Mouse (Mus musculus) neutrophil, adult 65 days (primary cell): ENCODE results near the gene Bace1. TPM values are rescaled to one million over a fixed set of nuclear protein-coding genes. Genes with fewer than 3 reads are reported as not detected.

Experiments
- total RNA-seq: library from RNA; stranded (reverse); gene quantifications from 2 replicates; pipeline ENCODE4 v1.2.4, GENCODE M21; 2023

The Bace1 gene
- 9.8 and 24.2 TPM in 2 replicates for total RNA-seq

DNA sequence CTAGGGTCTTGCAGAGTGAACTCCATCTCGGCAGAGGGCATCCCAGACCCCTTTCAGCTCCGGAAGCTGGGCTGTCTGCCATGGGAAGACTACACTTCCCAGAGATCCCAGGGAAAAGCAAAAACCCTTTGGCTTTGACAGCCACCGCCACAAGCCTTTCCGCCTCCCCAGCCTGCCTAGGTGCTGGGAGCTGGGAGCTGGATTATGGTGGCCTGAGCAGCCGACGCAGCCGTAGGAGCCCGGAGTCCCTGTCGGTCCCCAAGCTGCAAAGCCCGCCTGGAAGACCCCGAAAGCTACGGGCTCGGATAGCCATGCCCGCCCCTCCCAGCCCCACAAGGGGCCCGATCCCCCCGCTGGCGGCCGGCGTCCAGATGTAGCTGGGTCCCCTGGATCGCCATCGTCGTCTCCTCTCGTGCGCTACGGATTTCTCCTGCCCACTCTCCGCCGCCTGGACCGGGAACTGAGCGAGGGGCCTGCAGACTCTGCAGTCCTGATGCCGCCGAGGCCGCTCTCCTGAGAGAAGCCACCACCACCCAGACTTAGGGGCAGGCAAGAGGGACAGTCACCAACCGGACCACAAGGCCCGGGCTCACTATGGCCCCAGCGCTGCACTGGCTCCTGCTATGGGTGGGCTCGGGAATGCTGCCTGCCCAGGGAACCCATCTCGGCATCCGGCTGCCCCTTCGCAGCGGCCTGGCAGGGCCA lies at the start of gene Bace1:
Bace1 (plus strand) TSS at position 147 of the 705 bp plus-strand sequence.

GRCm38 (mm10) chr9:45828291-45828963 lies 10.0 kb upstream of the Bace1 start, which contains the start of gene Cep164:
Gene Cep164, minus strand, starts transcription at chr9:45828691.

GRCm38 (mm10) chr9:45906355-45907077 lies 68.1 kb downstream of the Bace1 start, which contains the start of the genes Pcsk7 and Rnf214:
Gene Pcsk7, plus strand, starts transcription at chr9:45906497.
Gene Rnf214, minus strand, starts transcription at chr9:45906911.

Other genes starting within 250 kb of the Bace1 start
- gene Cep164, start 9.9 kb upstream of the Bace1 start, total RNA-seq = 18.0 and 20.6 TPM in 2 replicates
- gene Pcsk7, start 67.9 kb downstream of the Bace1 start, total RNA-seq = 80.0 and 110 TPM in 2 replicates
- gene Rnf214, start 68.3 kb downstream of the Bace1 start, total RNA-seq = 27.3 and 30.6 TPM in 2 replicates
- 0.66 TPM in 1 of 2 replicates, not detected in the other for gene Tagln, start 97.5 kb downstream of the Bace1 start, total RNA-seq
- gene Sidt2, start 116.7 kb downstream of the Bace1 start, total RNA-seq = 292 and 376 TPM in 2 replicates
- gene Pafah1b2, start 174.1 kb downstream of the Bace1 start, total RNA-seq = 46.9 and 67.4 TPM in 2 replicates
- gene Sik3, start 174.2 kb downstream of the Bace1 start, total RNA-seq = 66.4 and 75.0 TPM in 2 replicates